Comparison of ENCODE assay signal across 20 mouse cellular contexts in the genomic region with DNA sequence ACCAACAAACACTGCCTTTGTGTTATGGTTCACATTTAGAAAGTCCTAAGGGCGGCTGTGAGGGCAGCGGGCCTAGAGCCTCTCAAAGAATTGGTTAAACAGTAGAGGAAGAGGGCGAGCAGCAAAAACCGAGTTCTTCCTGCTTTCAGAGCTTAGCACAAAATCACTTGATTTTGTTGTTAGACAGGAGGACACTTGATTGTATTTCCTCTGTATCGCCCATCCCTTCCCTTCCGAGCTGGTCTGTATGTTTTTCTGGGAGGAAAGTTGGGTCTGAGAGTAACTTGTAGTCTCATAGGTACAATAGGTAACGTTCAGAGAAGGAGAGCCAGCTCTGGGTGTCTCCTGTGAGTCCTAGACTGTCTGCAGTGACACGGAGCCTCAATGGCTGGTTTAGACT. TPM values are rescaled to one million over a fixed set of nuclear protein-coding genes. Genes with fewer than 3 reads are reported as not detected.
DNase-seq lines count a peak whose midpoint lies in the region; ATAC-seq and TF ChIP-seq lines count a peak whose summit lies in the region.
"Had no signal": no experiment of that assay in that cellular context is flagged by ENCODE, and none has a peak within 500 bp of the region (broad histone marks: within the 10 kb centered on the region; RNA-seq: fewer than 3 reads in every experiment).

No protein-coding gene starts in this region.

- H3K27ac ChIP-seq in spleen, adult 2 months (ENCODE audit: insufficient read depth, low read length), result peak overlapping the region; percentile 60
- H3K27ac ChIP-seq: embryonic facial prominence, embryonic 10.5 days; gastrocnemius, adult 2 months; heart, embryonic 10.5 days; heart, embryonic 15.5 days; hindbrain, embryonic 10.5 days; hindbrain, embryonic 14.5 days had no signal

- H3K4me3 ChIP-seq in spleen, adult 2 months (ENCODE audit: extremely low read depth, insufficient read depth, insufficient read length), result no peak overlapping the region
- H3K4me3 ChIP-seq: embryonic facial prominence, embryonic 10.5 days; gastrocnemius, adult 2 months; heart, embryonic 10.5 days; heart, embryonic 15.5 days; hindbrain, embryonic 10.5 days had no signal

- no peaks in the 10 kb centered on the region for H3K27me3 ChIP-seq in spleen, adult 2 months (ENCODE audit: control insufficient read depth, insufficient read depth, low read length)
- H3K27me3 ChIP-seq: heart, embryonic 15.5 days had no signal

- no peak for TF ChIP-seq CTCF in spleen, adult 2 months (IDR thresholded peaks at IDR 0.05; ENCODE audit: extremely low read depth, insufficient read depth, insufficient read length, insufficient replicate concordance)

- no peaks in the 10 kb centered on the region for H3K4me1 ChIP-seq in spleen, adult 2 months (ENCODE audit: control insufficient read depth, insufficient read depth, insufficient read length)
- H3K4me1 ChIP-seq: embryonic facial prominence, embryonic 10.5 days; heart, embryonic 15.5 days; hindbrain, embryonic 10.5 days had no signal

- DNase-seq in spleen, adult 2 months (ENCODE audit: low read depth in 1 of 2, low spot score in 2 of 2), result no peak
- no peak for DNase-seq in spleen, postnatal 14 days (ENCODE audit: low spot score in 2 of 2)
- peak; percentile 51 for DNase-seq in CD4-positive, CD25-positive, alpha-beta regulatory T cell, adult 2 months (ENCODE audit: low read depth, low spot score)
- DNase-seq in kidney, postnatal 10 days, result no peak
- no peak for DNase-seq in neural tube, embryonic 10.5 days (ENCODE audit: extremely low spot score, low spot score)
- DNase-seq: adrenal gland, adult 2 months; adrenal gland, postnatal 25 days; cerebellum, adult 18-20 months; cerebellum, postnatal 10 days; gastrocnemius, adult 2 months; gastrocnemius, postnatal 36 days; heart, adult 18-20 months; heart, postnatal 14 days had no signal

- TF ChIP-seq POLR2A in spleen, adult 2 months (IDR thresholded peaks at IDR 0.05; ENCODE audit: low read depth, low read length), result no peak

- 79% methylated on average over 8 of the region's 8 CpGs for WGBS in spleen, adult 2 months

- peaks cover 14% of the 10 kb centered on the region for H3K36me3 ChIP-seq in spleen, adult 2 months (ENCODE audit: control insufficient read depth, insufficient read depth, low read length)

- ATAC-seq in activated CD4-positive, CD25-positive, alpha-beta regulatory T cell, adult 4 months, result peak; percentile 11
- ATAC-seq: forebrain, embryonic 14.5 days had no signal

RNA-seq across cellular contexts. Expression of a gene that starts 33.9 kb away (rescaled TPM):
- polyA plus RNA-seq in spleen, adult 2 months (2012; rRNA removed), result 28.0 and 33.6 TPM in 2 replicates
- 100 to 1,000 TPM; 233 to 235 TPM for polyA plus RNA-seq in activated CD4-positive, CD25-positive, alpha-beta regulatory T cell, adult 4 months (2017; shearing (Covaris generic))
